Mouse (Mus musculus) ES-E14 (cell line): ENCODE data around the gene Stum.

Experiments used
- HCFC1 ChIP-seq: IDR thresholded peaks from 2 replicates; pipeline ENCODE4 v1.6.1; 2012; ENCODE audit warnings: low read length, inconsistent platforms, borderline replicate concordance; ENCODE audit not compliant: insufficient read depth
- MAFK ChIP-seq: IDR thresholded peaks from 2 replicates; pipeline ENCODE4 v1.6.1; 2014; ENCODE audit warnings: mild to moderate bottlenecking, low read depth, low read length, inconsistent platforms; ENCODE audit not compliant: insufficient read depth
- ZC3H11A ChIP-seq: IDR thresholded peaks from 2 replicates; pipeline ENCODE4 v1.6.1; 2012; ENCODE audit warnings: low read depth, mild to moderate bottlenecking, inconsistent platforms, low read length, borderline replicate concordance
- ZNF384 ChIP-seq: IDR thresholded peaks from 2 replicates; pipeline ENCODE4 v1.6.1; 2012; ENCODE audit warnings: low read depth, low read length, inconsistent platforms

DNA sequence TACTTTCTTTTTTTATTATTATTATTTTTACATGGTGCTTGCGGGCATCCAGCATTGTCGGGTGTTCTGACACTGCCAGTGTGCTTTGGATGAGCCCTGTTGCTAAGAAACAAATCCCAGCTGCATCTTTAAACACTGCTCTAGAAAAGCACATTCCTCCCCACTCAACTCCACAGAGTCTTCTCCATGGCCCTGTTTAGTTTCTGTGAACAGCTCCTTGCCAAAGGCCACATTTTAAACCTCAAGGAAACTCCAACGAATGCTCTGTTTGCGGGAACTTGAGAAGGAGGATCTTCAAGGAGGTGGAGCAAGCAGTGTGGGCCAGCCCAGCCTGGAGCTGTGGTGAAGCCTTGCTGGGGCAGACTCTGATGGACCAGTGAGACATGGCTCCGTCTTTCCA lies 22.6 kb downstream of the Stum start:
- TF ChIP-seq HCFC1 (no peak), ZC3H11A (no peak), MAFK (no peak), ZNF384 (no peak)
